Mouse (Mus musculus) right cerebral cortex, postnatal 36 days (tissue): Measurements from ENCODE around the gene Fam219b.
A peak's percentile ranks its signal among the peaks of the same experiment; 100 is the strongest.

ENCODE experiments used
- DNase-seq, 2 experiments: peaks; one replicate each; pipeline ENCODE4 v3.0.0; 2022; ENCODE audit warnings: low spot score in 2 of 2, mixed read lengths in 1 of 2

Gene Fam219b

DNA sequence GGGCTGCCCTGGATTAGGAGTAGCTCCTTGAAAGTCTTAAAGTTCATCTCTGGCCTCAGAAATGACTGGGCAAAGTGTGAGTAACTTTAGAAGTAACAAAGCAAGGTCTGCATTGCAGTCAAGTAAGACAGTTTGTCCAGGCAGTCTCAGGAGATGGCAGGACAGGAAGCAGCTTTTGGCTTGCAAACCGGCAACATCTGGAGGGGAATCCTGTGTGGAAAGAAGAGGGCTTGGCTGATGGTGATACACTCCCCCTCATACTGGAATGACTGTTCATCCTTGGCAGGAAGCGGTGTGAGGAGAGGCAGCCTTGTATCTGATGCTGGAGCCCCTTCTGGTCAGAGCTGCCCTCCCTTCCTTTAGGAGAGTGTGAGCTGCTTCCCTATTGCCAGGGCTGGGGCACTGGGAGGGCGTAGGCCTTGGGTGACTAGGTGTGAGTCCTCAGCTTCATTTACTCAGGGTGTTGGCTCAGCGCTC lies 25.6 kb downstream of the Fam219b start:
- no peak for DNase-seq

DNA sequence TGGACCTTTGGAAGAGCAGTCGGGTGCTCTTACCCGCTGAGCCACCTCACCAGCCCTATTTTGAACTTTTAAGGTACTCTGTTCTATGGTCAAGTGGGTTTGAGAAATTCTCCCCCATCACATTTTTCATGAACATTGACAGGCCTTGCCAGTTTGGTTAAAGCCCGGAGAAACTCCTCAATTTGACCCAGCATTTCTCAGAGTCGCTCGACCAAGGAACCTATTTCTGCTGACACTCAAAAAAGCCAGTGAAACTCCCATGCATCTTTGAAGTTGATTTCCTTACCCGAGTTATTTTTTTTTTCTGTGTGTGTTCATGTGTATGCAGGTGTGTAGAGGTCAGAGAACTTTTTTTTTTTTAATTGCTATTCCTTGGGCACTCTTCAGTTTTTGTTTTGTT lies 27.3 kb downstream of the Fam219b start:
- DNase-seq, result no peak

DNA sequence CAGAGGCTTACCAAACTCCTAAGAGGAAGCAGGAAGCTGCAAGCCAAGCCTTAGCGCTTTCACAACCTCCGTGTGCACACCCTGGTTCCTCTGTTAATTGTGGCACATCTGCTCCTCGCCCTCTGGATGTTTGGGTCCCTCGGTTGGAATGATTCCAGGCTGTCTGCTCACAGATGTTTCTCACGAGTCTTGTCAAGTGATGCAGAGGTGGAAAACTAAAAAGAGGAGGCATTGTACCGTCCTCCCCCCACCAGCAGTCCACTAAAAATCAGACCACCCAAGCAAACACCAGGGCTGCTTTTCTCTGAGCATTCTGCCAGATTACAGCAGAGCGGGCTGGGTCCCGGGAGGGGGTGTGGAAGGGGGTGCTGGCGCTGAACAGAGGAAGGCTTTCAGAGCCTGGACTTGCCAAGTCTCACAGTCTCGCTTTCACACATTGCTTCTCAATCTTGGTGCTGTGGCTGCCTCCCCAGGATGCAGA lies 28.5 kb downstream of the Fam219b start:
- peak; percentile 48 to 59 for DNase-seq

DNA sequence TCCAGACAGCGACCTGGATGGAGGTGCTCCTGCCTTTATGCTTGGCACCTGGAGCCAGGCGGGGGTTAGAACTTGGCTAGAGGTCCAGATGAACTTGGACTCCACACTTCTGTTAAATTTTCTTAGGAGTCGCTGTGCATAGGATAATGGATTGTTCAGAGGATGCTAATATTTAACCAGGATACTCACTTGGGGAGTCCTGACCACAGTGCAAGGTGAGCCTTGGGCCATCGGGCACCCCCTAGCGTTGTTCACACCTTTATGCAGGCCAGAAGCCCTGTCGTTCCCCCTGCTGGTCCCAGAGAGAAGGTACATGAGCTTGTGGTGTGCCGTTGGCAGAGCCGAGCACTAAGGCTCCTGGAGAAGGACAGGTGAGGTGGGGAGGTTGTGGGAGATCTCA lies 29.5 kb downstream of the Fam219b start:
- DNase-seq, result no peak

DNA sequence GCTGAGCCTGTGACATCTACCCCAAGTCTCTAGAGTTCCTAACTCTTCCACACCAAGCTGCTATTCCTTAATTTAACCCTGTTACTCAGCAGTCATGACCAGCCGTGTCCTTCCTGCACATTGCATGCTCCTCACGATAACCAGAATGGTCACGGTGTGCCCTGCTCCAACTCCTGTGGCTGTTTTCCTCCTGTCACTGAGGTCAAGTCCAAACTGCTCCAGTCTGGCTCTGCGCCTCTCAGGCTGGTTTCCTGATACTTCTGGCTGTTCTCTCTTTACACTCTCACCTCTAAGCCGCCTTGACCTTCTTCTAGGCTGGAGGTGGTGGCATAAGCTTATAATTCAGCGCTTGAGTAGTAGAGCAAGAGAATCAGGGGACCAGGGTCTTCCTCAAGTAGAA lies 31.2 kb downstream of the Fam219b start:
- no peak for DNase-seq

DNA sequence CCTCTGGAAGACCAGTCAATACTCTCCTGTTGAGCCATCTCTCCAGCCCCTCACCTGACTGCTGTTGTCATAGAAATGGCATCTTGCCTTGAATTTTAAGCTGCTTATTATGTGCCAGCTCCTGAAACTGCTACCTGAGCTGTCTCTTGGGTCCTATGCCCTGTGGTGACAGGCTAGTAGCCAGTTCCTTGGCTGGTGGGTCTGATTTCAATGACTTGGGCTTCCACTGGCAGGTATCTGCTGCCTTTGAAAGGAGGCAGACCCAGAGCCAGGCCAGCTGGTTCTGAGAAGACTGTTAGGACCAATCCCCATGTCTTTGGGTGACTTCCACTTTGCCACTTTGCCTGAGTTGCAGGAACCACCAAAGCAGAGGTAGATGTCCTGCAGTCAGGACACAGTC lies 37.1 kb downstream of the Fam219b start:
- no peak for DNase-seq

DNA sequence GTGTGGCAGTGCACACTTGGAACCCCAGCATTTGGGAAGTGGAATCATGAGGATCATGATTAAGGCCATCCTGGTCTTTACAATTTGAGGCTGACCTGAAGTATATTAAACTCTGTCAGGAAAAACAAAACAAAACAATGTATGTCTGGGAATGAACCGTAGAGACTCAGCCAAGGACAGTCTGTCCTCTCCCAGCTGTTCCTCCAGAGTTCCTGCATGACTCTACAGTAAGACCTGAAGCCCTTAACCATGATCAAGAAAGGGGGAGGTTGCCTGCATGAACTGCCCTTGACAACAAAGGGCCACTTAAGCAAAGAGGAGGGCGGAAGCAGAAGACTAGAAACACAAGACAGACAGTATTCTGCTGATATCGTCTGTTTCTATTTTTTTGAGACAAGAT lies 38.2 kb downstream of the Fam219b start:
- no peak for DNase-seq

DNA sequence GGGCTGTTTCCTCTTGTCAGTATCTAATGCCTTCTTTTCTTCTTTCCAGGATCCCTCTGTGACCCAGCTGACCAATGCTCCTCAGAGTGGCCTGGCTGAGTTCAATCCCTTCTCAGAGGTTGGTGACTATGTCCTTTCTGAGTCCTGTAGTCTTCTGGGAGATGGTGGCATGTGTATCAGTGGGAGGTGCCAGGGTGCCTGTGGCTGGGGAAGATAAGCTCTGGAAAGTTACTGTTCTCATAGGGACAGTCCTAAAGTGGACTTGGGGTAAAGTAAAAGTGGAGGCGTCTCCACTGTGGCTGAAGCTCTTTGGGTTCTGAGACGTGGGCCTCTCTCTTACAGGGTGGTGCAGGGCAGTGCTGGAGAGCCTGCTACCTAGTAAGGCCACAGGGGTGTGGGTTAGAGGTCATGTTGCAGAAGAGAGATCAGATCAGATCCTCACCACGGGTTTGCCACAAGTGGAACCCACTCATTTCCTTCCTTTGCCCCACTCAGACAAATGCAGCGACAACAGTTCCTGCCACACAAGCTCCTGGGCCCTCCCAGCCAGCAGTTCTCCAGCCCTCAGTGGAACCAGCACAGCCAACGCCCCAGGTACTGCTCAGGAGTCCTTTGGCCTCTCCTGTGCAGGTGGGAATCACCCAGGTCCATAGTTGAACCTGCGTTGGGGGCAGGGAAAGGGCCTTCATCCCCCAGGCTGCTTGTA lies 40.0 kb downstream of the Fam219b start:
- no peak for DNase-seq

DNA sequence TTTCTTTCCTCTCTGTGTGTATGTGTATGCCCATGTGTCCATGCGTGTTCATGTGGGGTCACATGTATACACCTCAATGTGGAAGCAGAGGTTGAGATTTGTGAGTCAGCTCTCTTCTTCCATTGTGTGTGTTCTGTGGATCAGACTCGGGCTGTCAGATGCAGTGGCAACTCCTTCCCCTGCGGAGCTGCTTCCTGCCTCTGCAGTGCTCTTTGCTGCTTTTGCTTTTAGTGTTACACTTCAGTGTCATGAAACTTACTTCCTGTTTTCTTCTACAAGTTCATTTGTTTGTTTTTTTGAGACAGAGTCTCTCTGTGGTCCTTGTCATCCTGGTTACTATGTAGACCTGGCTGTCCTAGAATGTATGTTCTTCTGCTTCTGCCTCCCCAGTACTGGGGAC lies 47.7 kb downstream of the Fam219b start:
- no peak for DNase-seq

DNA sequence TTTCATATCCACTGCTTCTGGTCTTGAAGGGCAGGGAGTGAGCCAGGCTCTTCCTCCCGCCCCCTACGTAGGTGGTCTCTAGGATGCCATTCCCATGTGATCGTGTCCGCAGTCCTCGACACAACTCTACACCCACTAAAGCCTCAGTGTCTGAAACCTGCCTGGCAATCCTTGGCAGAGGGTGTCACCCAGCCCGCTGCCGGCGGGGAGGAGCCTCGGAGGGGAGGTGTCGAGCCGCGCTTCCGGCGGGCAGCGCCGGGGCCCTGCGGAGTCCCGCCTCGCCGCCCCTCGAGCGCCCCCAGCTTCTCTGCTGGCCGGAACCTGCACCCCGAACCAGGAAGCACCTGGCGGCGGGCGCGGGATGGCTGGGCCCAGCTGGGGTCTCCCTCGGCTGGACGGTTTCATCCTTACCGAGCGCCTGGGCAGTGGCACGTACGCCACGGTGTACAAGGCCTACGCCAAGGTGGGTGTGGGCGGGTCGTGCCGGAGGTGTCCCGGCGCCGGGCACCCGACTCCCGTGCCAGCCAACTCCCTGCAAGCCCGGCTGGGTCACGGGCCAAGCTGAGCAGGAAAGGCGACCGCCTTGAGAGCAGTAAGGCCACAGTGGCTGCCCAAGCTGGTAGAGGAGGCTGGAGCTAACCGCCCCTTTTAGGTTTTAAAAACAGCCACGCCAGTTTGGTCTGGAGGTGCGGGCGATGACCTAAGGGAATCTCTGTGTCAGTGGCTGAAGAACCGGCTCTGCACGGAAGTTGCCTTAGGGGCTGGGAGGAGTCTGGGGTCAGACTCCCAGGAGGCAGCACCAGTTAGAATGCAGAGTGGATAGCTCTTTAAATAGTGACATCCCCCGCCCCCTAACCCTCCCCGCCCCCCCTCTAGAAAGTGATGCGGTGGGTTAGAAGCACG lies 52.1 kb downstream of the Fam219b start, which contains the start of gene Ulk3:
Gene Ulk3, plus strand, starts transcription at position 229 of the 903 bp plus-strand sequence.
- peak; percentile 64 to 67 for DNase-seq

DNA sequence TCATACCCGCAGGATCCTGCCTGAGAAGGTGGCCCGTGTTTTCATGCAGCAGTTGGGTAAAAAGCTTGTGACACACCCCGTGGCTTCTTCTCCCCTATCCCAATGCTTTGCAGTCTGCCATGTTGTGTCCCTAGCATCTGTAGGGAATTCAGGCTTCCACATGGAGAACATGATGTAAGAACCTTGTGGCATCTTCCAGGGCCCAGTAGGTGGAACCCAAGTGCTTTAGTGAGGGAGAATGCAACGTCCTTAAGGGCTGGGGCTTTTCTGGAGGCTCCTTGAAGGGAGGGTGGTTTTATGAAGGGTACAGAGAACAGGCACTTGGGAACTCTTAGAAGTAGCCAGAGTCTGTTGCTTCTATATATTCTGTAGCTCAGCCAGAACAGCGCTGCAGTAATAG lies 53.4 kb downstream of the Fam219b start:
- no peak for DNase-seq
